Mouse (Mus musculus) monocyte, adult 2 months (primary cell): ENCODE measurements around the gene Zfp472.
"Not testable (repeated sequence)": the region's sequence is repeated elsewhere in the genome, so short reads cannot be mapped to it uniquely, and the experiment has no call there.

Experiments used
- DNase-seq, 2 experiments: peaks; one replicate each; pipeline ENCODE4 v3.0.0; 2022; ENCODE audit warnings: low spot score in 2 of 2, low read depth in 1 of 2

Gene Zfp472

DNA sequence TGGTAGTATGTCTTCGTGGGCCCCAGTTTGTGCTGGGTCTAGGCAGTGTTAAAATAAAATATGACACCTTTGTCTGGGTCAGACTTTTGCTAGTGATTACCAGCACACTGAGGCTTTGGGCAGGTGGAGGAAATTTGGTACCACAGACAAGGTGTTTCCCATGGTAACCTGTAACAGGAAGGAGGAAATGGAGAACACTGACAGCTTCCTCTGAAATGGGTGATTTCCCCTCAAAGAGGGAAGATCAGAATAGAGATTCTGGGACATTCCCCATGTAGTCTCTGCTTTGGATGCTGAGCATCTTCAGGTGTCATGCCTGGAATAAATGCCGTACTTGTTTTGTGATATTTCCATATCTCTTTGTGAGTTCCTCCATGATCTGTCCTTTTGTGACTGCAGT is 32.9 kb downstream of the Zfp472 start:
- no peak for DNase-seq

DNA sequence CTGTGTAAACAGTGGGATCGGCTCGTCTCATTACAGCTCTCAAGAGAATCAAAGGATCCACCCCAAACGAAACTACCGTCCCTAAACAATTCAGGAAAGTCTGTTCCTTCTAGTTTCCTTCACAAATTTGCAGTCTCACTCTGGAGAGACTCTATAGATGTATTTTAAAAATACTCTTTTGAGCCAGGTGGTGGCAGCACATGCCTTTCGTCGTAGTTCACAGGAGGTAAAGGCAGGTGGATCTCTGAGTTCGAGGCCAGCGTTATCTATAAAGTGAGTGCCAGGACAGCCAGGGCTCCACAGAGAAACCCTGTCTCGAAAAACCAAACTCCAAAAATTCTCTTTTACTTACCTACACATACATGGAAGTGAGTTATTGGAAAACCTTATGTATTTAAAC is 42.7 kb downstream of the Zfp472 start:
- no peak for DNase-seq

DNA sequence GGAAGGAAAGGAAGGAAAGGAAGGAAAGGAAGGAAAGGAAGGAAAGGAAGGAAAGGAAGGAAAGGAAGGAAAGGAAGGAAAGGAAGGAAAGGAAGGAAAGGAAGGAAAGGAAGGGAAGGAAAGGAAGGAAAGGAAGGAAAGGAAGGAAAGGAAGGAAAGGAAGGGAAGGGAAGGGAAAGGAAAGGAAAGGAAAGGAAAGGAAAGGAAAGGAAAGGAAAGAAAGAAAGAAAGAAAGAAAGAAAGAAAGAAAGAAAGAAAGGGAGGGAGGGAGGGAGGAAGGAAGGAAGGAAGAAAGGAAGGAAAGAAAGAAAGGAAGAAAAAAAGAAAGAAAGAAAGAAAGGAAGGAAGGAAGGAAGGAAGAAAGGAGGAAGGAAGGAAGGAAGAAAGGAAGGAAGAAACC is 54.8 kb downstream of the Zfp472 start:
- not testable (repeated sequence) for DNase-seq
